Mouse (Mus musculus) gastrocnemius, postnatal 25 days (tissue): ENCODE measurements around the gene Ppig. TPM values are rescaled to one million over a fixed set of nuclear protein-coding genes. Genes with fewer than 3 reads are reported as not detected.
"Not testable (repeated sequence)": the region's sequence is repeated elsewhere in the genome, so short reads cannot be mapped to it uniquely, and the experiment has no call there.

Experiments
- DNase-seq: peaks from one replicate; pipeline ENCODE4 v3.0.0; 2022
- long read RNA-seq, 2 experiments: library from polyadenylated mRNA; stranded (forward); transcript quantifications; one replicate each; pipeline ENCODE4 v2.0.0; 2021
- total RNA-seq, 2 experiments: library from RNA; stranded (reverse); gene quantifications; 1 replicate in 1 of 2; 2 replicates in 1 of 2; pipeline ENCODE4 v1.2.3; 2021

Ppig gene
- 10 to 100 TPM; 24.8 to 30.7 TPM for total RNA-seq
- long read RNA-seq, experiment 1, full-length matches to known transcripts, result 3 of 13 reads
- long read RNA-seq, experiment 1, partial matches to known transcripts, result 0 of 13 reads
- long read RNA-seq, experiment 1, other reads (novel, unspliced or antisense), result 10 of 13 reads
- long read RNA-seq, experiment 2, full-length matches to known transcripts, result 10 of 20 reads
- long read RNA-seq, experiment 2, partial matches to known transcripts, result 0 of 20 reads
- long read RNA-seq, experiment 2, other reads (novel, unspliced or antisense), result 10 of 20 reads

GRCm38 (mm10) chr2:69722273-69722649, at the start of gene Ppig:
TSS of gene Ppig (plus strand) at chr2:69722545.
- no peak for DNase-seq

- peak; percentile 27 for DNase-seq
These were observed 48.6 kb upstream of the Ppig start for GRCm38 (mm10) chr2:69673723-69674122.

GRCm38 (mm10) chr2:69675266-69675665, 47.1 kb upstream of the Ppig start:
- DNase-seq, result no peak

GRCm38 (mm10) chr2:69676713-69677112, 45.6 kb upstream of the Ppig start:
- DNase-seq, result no peak

- DNase-seq, result not testable (repeated sequence)
These were observed 45.1 kb upstream of the Ppig start for GRCm38 (mm10) chr2:69677215-69677614.

GRCm38 (mm10) chr2:69679990-69680389, 42.4 kb upstream of the Ppig start:
- DNase-seq, result no peak

GRCm38 (mm10) chr2:69681931-69682330, 40.4 kb upstream of the Ppig start:
- DNase-seq, result no peak

GRCm38 (mm10) chr2:69683036-69683805, 39.1 kb upstream of the Ppig start:
- DNase-seq, result no peak

- DNase-seq, result no peak
These were observed 37.9 kb upstream of the Ppig start for GRCm38 (mm10) chr2:69684488-69684887.

- DNase-seq, result no peak
These were observed 32.1 kb upstream of the Ppig start for GRCm38 (mm10) chr2:69690214-69690613.

- DNase-seq, result no peak
These were observed 31.5 kb upstream of the Ppig start for GRCm38 (mm10) chr2:69690843-69691242.

GRCm38 (mm10) chr2:69693501-69693900, 28.8 kb upstream of the Ppig start:
- no peak for DNase-seq

- no peak for DNase-seq
These were observed 21.9 kb upstream of the Ppig start for GRCm38 (mm10) chr2:69700446-69700845.

- DNase-seq, result no peak
These were observed 10.2 kb upstream of the Ppig start for GRCm38 (mm10) chr2:69712171-69712570.

GRCm38 (mm10) chr2:69712981-69713625, 9.2 kb upstream of the Ppig start, which contains the start of gene Fastkd1:
TSS of gene Fastkd1 (minus strand) at chr2:69713516.
- peak; percentile 85 for DNase-seq

GRCm38 (mm10) chr2:69713626-69714014, 8.7 kb upstream of the Ppig start:
- DNase-seq, result no peak

- no peak for DNase-seq
These were observed 8.2 kb upstream of the Ppig start for GRCm38 (mm10) chr2:69714126-69714525.

GRCm38 (mm10) chr2:69716483-69716882, 5.9 kb upstream of the Ppig start:
- DNase-seq, result no peak

- no peak for DNase-seq
These were observed 3.2 kb upstream of the Ppig start for GRCm38 (mm10) chr2:69719121-69719520.

GRCm38 (mm10) chr2:69722650-69723518, 539 bp downstream of the Ppig start:
- DNase-seq, result peak; percentile 85

- no peak for DNase-seq
These were observed 1.1 kb downstream of the Ppig start for GRCm38 (mm10) chr2:69723519-69723825.

GRCm38 (mm10) chr2:69745091-69745490, 22.7 kb downstream of the Ppig start:
- no peak for DNase-seq
